Mouse (Mus musculus) MEL (cell line): ENCODE measurements around the gene Olfr718-ps1.

Experiments
- CHD2 ChIP-seq: IDR thresholded peaks from 2 replicates; pipeline ENCODE4 v1.6.1; 2011; ENCODE audit warnings: low read length, improper control_type of control experiment
- CTCF ChIP-seq, 3 experiments: IDR thresholded peaks in 2 of 3; conservative IDR thresholded peaks in 1 of 3; 2 replicates each; pipeline ENCODE4 v1.5.1; 2011 to 2012; ENCODE audit warnings: low read length in 3 of 3, low read depth in 2 of 3, mild to moderate bottlenecking in 2 of 3, improper control_type of control experiment in 1 of 3, inconsistent platforms in 1 of 3, mixed read lengths in 1 of 3, moderate library complexity in 1 of 3; ENCODE audit not compliant: control insufficient read depth in 1 of 3, insufficient read depth in 1 of 3, poor library complexity in 1 of 3, severe bottlenecking in 1 of 3
- E2F4 ChIP-seq: IDR thresholded peaks from 2 replicates; pipeline ENCODE4 v1.6.1; 2011; ENCODE audit warnings: low read depth, low read length, improper control_type of control experiment, borderline replicate concordance
- ZKSCAN1 ChIP-seq: IDR thresholded peaks from 2 replicates; pipeline ENCODE4 v1.6.1; 2012; ENCODE audit warnings: low read depth, mild to moderate bottlenecking, inconsistent platforms, low read length, improper control_type of control experiment, moderate library complexity

- TF ChIP-seq CTCF (IDR thresholded peaks at IDR 0.05 in 2 of 3, conservative IDR thresholded peaks at IDR 0.05 in 1 of 3; ENCODE audit: control insufficient read depth in 1 of 3, insufficient read depth in 1 of 3, low read depth in 2 of 3, low read length in 3 of 3, poor library complexity in 1 of 3, severe bottlenecking in 1 of 3) (peak in 2 of 3 experiments; percentile 2 to 28; a peak in 1 of 6 replicates), E2F4 (no peak), CHD2 (no peak), ZKSCAN1 (no peak)
Observed at GRCm38 (mm10) chr5:143150044-143150443, 2.7 kb upstream of the Olfr718-ps1 start.
